Mouse (Mus musculus) bone marrow macrophage, adult 2 months (primary cell): Measurements from ENCODE around the gene Uaca.

ENCODE experiments used
- CTCF ChIP-seq: IDR thresholded peaks from 2 replicates; pipeline ENCODE4 v1.5.1; 2012; ENCODE audit warnings: low read depth, mild to moderate bottlenecking, low read length, moderate library complexity
- POLR2A ChIP-seq: IDR thresholded peaks from 2 replicates; pipeline ENCODE4 v1.6.1; 2012; ENCODE audit warnings: mild to moderate bottlenecking, low read depth, low read length, borderline replicate concordance

GRCm38 (mm10) chr9:60859031-60859430, 64.7 kb downstream of the Uaca start:
- no peak for TF ChIP-seq POLR2A
- TF ChIP-seq CTCF, result no peak
